Mouse (Mus musculus): ENCODE measurements at regions not wholly inside any gene's neighbourhood (a gene's known extent, or its start where the extent isn't known, plus 50 kb on each side); places are given as distances from the start of the nearest gene placed in this dataset.

DNA sequence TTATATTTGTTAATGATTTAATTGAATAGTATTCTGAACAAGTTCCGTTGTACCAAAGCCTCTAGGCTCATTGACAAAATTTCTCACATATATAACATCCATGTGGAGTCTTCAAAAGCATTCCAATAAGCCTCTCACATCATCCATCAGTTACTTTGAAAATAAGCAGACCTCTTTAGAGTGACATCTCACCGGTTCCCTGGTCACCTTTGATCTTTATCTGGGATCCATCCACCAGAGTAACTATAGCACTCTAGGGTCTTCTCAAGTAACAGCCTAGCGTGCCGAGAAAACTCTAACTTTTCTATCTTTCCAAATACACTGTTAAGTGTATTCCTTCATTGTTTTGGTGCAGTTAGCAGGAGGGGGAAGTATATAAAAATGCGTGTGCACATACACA lies 55.6 kb upstream of the Mad2l1 start:
- intact Hi-C loops (cut with DNase I), result loop anchor here (10.0 kb wide), 1 partner anchor 615 kb away; no protein-coding TSS in a partner anchor

DNA sequence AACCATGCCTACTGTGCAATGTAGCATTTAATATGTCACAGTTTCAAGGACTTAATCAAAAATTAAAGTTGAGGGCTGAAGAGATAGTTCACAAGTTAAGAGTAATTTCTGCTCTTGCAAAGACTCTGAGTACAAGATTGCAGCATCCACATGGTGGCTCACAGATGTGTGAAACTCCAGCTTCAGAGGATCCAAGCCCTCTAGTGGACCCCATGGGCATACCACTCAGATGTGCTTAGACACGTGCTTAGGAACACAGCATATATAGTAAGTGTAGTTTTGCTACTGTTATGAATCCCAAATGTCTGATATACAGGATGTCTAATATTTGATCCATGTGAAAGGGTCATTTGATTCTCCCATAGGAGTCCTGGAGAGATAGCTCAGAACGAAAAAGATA lies 55.0 kb upstream of the Mad2l1 start:
- intact Hi-C loops (cut with DNase I), result no loop called here

DNA sequence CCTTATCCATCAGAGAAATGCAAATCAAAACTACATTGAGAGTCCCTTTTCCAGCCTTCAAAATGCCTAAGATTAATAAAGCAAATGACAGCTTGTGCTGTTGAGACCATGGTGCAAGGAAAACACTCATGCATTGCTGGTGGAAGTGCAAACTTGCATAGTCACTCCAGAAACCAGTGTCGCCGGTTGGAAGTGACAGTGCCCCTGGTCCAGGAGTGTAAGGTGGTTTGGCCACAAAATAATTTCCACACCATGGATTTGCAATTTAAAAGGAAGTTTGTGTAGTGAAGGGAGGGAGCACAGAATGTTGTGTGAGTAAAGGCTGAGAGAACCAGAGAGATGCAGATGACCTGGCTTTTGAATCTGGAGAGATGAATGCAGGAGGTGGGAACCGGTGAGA lies 52.4 kb upstream of the Mad2l1 start:
- intact Hi-C loops (cut with DNase I), result no loop called here

Data from adrenal gland (tissue).